Mouse (Mus musculus) hindbrain, embryonic 10.5 days (tissue): Measurements from ENCODE around the gene Pcnx2. TPM values are rescaled to one million over a fixed set of nuclear protein-coding genes. Genes with fewer than 3 reads are reported as not detected.

Experiments
- DNase-seq: peaks from one replicate; pipeline ENCODE4 v3.0.0-alpha.2; 2017; ENCODE audit warnings: low spot score
- H3K27ac ChIP-seq: fragments of 300-500 bp; sonication (generic); 2 replicates; pipeline ENCODE4 v1.5.1; 2016; ENCODE audit warnings: mild to moderate bottlenecking, moderate library complexity
- H3K27me3 ChIP-seq: fragments of 300-500 bp; sonication (generic); 2 replicates; pipeline ENCODE4 v1.6.1; 2016; ENCODE audit warnings: mild to moderate bottlenecking; ENCODE audit not compliant: poor library complexity, insufficient read depth, severe bottlenecking
- H3K36me3 ChIP-seq: fragments of 300-500 bp; sonication (generic); 2 replicates; pipeline ENCODE4 v1.6.1; 2016; ENCODE audit warnings: mild to moderate bottlenecking, moderate library complexity
- H3K4me1 ChIP-seq: fragments of 300-500 bp; sonication (generic); replicated peaks from 2 replicates; pipeline ENCODE4 v1.6.1; 2016; ENCODE audit warnings: mild to moderate bottlenecking
- H3K4me3 ChIP-seq: fragments of 300-500 bp; sonication (generic); 2 replicates; pipeline ENCODE4 v1.5.1; 2016; ENCODE audit warnings: mild to moderate bottlenecking, moderate library complexity
- H3K9me3 ChIP-seq: fragments of 300-500 bp; sonication (generic); 2 replicates; pipeline ENCODE4 v1.6.1; 2016; ENCODE audit warnings: mild to moderate bottlenecking, moderate library complexity
- WGBS: fragments of 180-500 bp; shearing (Covaris S2); methylation state at CpG from one replicate; pipeline ENCODE4 v1.1.7; 2016; 5-methylcytosine and 5-hydroxymethylcytosine counted together
- polyA plus RNA-seq: library from polyadenylated mRNA; unstranded; fragments of >200 nt; fragmentation: Nextera tagmentation; extraction: Ambion mirVana; gene quantifications from 2 replicates; pipeline ENCODE4 v1.2.1, GENCODE M21; 2016

Pcnx2 gene
- polyA plus RNA-seq, 1 experiment from 2014 or later = 0.52 TPM

- Histone ChIP-seq H3K4me1 (0 out of 2 replicates have a peak, but pooled peaks cover 3% of the 10 kb centered on the region), H3K27ac (no peak overlapping the region), H3K36me3 (no peaks in the 10 kb centered on the region), H3K9me3 (no peaks in the 10 kb centered on the region), H3K27me3 (no peaks in the 10 kb centered on the region), H3K4me3 (no peak overlapping the region)
- no peak for DNase-seq
- WGBS = 84% methylated on average over 2 of the region's 2 CpGs
Measured at GRCm38 (mm10) chr8:125795341-125795740, 102.8 kb downstream of the Pcnx2 start.

- Histone ChIP-seq H3K36me3 (no peaks in the 10 kb centered on the region), H3K27me3 (no peaks in the 10 kb centered on the region), H3K9me3 (no peaks in the 10 kb centered on the region), H3K4me3 (no peak overlapping the region), H3K4me1 (peaks cover 7% of the 10 kb centered on the region; the same call in 1 of the 2 replicates), H3K27ac (no peak overlapping the region)
- DNase-seq = no peak
- WGBS = 79% methylated on average over 9 of the region's 9 CpGs
Measured at GRCm38 (mm10) chr8:125792816-125793455, 105.2 kb downstream of the Pcnx2 start.

- Histone ChIP-seq H3K36me3 (no peaks in the 10 kb centered on the region), H3K27me3 (no peaks in the 10 kb centered on the region), H3K27ac (no peak overlapping the region), H3K9me3 (no peaks in the 10 kb centered on the region), H3K4me1 (peaks cover 12% of the 10 kb centered on the region), H3K4me3 (no peak overlapping the region)
- DNase-seq = no peak
- 87% methylated on average over 7 of the region's 7 CpGs for WGBS
Measured at GRCm38 (mm10) chr8:125786886-125787285, 111.2 kb downstream of the Pcnx2 start.

- Histone ChIP-seq H3K36me3 (no peaks in the 10 kb centered on the region), H3K27me3 (no peaks in the 10 kb centered on the region), H3K9me3 (no peaks in the 10 kb centered on the region), H3K4me1 (peaks cover 12% of the 10 kb centered on the region), H3K27ac (no peak overlapping the region), H3K4me3 (no peak overlapping the region)
- 55% methylated on average over 3 of the region's 3 CpGs for WGBS
- no peak for DNase-seq
Measured at GRCm38 (mm10) chr8:125782161-125782560, 116.0 kb downstream of the Pcnx2 start.

DNA sequence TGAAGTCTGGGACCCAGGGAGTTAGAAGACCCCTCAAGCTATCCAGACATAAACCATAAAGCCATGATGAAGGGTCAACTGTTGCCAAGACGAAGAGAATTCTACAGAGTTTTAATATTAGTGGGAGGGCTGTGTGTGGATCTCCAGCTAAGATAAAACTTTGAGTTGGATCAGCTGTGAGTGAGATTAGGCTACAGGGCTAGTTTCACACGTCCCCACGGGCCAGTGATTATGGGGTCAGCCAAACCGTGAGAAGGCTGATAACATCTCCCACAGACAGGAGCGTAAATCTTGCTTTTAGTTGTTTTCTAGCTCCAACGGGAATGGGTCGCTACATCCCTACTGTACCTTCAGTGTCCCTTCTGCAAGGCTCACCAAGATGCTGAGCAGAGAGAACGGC lies 118.5 kb downstream of the Pcnx2 start:
- no peak for DNase-seq
- no peak overlapping the region for H3K4me3 ChIP-seq
- peaks cover 12% of the 10 kb centered on the region for H3K4me1 ChIP-seq
- no peaks in the 10 kb centered on the region for H3K36me3 ChIP-seq
- no peaks in the 10 kb centered on the region for H3K9me3 ChIP-seq
- 83% methylated on average over 8 of the region's 8 CpGs for WGBS
- no peaks in the 10 kb centered on the region for H3K27me3 ChIP-seq
- no peak overlapping the region for H3K27ac ChIP-seq

DNA sequence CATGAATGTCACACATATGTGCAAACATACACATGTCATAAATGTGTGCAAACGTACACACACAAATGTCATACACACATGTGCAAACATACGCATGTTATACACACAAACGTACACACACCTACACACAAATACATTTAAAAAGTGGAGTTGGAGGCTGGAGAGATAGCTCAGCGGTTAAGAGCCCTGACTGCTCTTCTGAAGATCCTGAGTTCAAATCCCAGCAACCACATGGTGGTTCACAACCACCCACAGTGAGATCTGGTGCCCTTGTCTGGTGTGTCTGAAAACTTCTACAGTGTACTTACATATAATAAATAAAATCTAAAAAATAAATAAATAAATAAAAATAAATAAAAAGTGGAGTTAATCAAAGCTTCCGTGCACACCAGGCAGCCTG lies 119.2 kb downstream of the Pcnx2 start:
- no peak overlapping the region for H3K4me3 ChIP-seq
- H3K27ac ChIP-seq = no peak overlapping the region
- peaks cover 12% of the 10 kb centered on the region for H3K4me1 ChIP-seq
- no peaks in the 10 kb centered on the region for H3K9me3 ChIP-seq
- no peaks in the 10 kb centered on the region for H3K27me3 ChIP-seq
- DNase-seq = no peak
- no peaks in the 10 kb centered on the region for H3K36me3 ChIP-seq
- 95% methylated on average over 5 of the region's 5 CpGs for WGBS

DNA sequence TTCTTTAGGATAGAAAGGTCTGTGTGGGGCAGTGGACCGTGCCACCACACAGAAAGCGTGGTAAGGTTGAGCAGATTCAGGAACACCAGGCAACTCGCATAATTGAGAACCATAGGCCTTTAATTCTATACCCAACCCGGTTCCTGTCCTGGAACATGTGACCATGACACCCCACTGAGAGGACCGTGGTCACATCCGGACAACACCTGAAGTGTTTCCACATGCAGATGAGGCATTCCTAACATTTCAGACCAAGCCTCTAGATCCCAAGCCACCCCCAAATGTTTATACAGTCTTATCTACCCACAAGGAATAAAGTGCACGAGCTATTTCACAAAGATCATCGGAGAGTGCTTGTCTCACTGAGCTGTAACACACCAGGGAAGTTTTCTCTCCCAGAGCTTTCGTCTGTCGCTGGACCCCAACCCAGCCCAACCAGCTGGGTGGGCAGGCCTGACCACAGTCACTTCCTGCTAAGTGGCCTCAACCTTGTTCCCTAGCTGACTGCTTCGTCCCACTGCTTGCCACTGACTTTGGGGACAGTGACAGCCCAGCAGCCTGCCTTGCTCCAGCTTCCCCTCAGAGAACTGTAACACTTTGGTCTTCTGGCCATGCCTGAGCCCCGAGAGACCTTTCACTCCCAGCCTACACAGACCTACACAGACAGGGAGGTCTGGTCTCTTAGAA lies 120.5 kb downstream of the Pcnx2 start:
- Histone ChIP-seq H3K27me3 (0 out of 2 replicates have a peak, but pooled peaks cover 3% of the 10 kb centered on the region), H3K4me3 (no peak overlapping the region), H3K4me1 (peaks cover 24% of the 10 kb centered on the region), H3K27ac (no peak overlapping the region), H3K36me3 (no peaks in the 10 kb centered on the region), H3K9me3 (no peaks in the 10 kb centered on the region)
- DNase-seq = no peak
- 76% methylated on average over 12 of the region's 12 CpGs for WGBS

DNA sequence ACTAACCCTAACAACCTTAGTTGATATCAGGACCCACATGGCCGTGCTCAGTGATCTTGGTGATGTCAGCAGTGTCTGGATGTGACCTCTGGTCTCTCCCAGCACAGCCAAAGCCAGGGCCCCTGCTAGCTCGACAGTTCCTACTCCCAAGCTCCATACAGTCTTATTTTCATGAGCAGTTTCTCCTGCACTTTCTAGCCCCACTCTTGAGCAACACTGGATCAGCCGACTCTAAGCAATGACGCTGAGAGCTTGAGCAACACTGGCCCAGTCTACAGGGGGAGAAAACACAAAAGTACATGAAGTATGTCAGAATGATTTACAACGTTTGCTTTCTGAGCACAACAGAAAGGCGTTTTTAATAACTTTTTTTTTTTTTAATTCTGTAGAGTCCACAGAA lies 121.3 kb downstream of the Pcnx2 start:
- no peak for DNase-seq
- 83% methylated on average over 6 of the region's 6 CpGs for WGBS
- H3K9me3 ChIP-seq = no peaks in the 10 kb centered on the region
- H3K4me3 ChIP-seq = no peak overlapping the region
- H3K27ac ChIP-seq = no peak overlapping the region
- H3K27me3 ChIP-seq = 0 out of 2 replicates have a peak, but pooled peaks cover 3% of the 10 kb centered on the region
- H3K4me1 ChIP-seq = peaks cover 23% of the 10 kb centered on the region
- H3K36me3 ChIP-seq = no peaks in the 10 kb centered on the region

DNA sequence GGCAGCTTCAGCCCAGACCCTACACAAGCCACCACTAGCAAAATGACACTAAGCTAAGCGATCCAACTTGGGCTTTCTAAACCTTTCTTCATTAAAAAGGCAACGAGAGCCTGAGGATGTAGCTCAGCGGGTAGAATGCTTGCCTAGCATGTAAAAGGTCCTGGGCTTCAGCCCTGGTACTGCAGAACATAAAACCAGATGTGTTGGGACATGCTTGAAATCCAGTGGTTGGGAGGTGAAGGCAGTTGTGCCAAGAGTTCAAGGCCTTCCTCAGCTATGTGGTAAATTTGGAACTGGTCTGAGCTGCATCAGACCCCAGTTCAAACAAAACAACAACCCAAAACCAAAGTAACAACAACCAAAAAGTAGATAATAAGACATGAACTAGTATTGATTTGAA lies 121.8 kb downstream of the Pcnx2 start:
- no peaks in the 10 kb centered on the region for H3K36me3 ChIP-seq
- no peak for DNase-seq
- 0 out of 2 replicates have a peak, but pooled peaks cover 3% of the 10 kb centered on the region for H3K27me3 ChIP-seq
- no peak overlapping the region for H3K27ac ChIP-seq
- WGBS = 90% methylated on average over 3 of the region's 3 CpGs
- no peaks in the 10 kb centered on the region for H3K9me3 ChIP-seq
- no peak overlapping the region for H3K4me3 ChIP-seq
- peaks cover 22% of the 10 kb centered on the region for H3K4me1 ChIP-seq

- WGBS = 65% methylated on average over 3 of the region's 3 CpGs
- Histone ChIP-seq H3K27ac (no peak overlapping the region), H3K27me3 (0 out of 2 replicates have a peak, but pooled peaks cover 3% of the 10 kb centered on the region), H3K4me3 (no peak overlapping the region), H3K9me3 (no peaks in the 10 kb centered on the region), H3K36me3 (no peaks in the 10 kb centered on the region), H3K4me1 (peaks cover 18% of the 10 kb centered on the region)
- no peak for DNase-seq
Measured at GRCm38 (mm10) chr8:125775031-125775430, 123.1 kb downstream of the Pcnx2 start.

DNA sequence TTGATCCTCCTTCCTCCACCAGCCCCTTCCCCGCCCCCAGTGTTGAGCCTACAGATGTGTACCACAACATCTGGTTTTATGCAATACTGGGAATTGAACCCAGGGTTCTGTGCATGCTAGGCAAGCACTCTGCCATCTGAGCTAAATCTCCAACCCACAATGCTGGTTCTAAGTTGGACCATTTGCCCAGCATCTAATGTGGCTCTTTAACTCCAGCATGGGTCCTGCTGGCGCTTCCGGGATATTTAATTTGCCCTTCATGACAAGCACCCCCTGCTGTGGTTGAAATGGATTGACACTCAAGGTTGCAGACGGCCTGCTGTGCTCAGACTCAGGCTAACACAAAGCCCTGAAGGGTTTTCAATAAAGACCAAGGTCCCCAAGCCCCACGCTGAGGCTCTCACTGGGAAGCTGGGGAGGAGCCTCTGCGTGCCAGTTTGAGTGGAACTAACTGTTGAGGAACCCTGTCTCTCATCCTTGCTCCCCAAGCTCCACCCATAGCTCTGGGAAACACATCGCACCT lies 124.8 kb downstream of the Pcnx2 start:
- Histone ChIP-seq H3K27me3 (0 out of 2 replicates have a peak, but pooled peaks cover 3% of the 10 kb centered on the region), H3K4me3 (no peak overlapping the region), H3K27ac (no peak overlapping the region), H3K4me1 (peaks cover 18% of the 10 kb centered on the region), H3K9me3 (no peaks in the 10 kb centered on the region), H3K36me3 (no peaks in the 10 kb centered on the region)
- DNase-seq = no peak
- WGBS = 45% methylated on average over 7 of the region's 7 CpGs

GRCm38 (mm10) chr8:125772300-125772699 lies 125.8 kb downstream of the Pcnx2 start:
- Histone ChIP-seq H3K27ac (no peak overlapping the region), H3K4me3 (no peak overlapping the region), H3K4me1 (peaks cover 18% of the 10 kb centered on the region), H3K27me3 (0 out of 2 replicates have a peak, but pooled peaks cover 3% of the 10 kb centered on the region), H3K36me3 (no peaks in the 10 kb centered on the region), H3K9me3 (no peaks in the 10 kb centered on the region)
- WGBS = 48% methylated on average over 2 of the region's 2 CpGs
- no peak for DNase-seq

DNA sequence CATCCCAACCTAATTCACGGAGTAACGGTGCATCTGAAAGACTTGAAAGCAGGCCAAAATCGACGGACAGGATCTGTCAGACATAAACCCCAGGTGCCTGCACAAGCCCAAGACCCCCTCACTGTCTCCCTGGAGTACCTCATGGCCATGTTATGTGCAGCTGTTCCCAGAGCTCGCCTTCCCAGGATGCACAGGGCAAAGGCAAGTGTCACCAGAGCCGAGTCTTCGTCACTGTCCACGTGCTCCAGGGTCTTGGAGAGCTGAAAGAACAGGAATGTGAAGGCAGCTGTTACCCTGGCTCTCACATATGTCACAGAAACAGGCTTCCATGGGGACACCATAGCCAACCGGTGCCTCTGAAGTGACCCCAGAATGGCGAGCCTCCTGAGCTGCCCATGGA lies 130.0 kb downstream of the Pcnx2 start:
- Histone ChIP-seq H3K9me3 (0 out of 2 replicates have a peak, but pooled peaks cover 5% of the 10 kb centered on the region), H3K27ac (no peak overlapping the region), H3K27me3 (no peaks in the 10 kb centered on the region), H3K36me3 (no peaks in the 10 kb centered on the region), H3K4me1 (peaks cover 10% of the 10 kb centered on the region), H3K4me3 (no peak overlapping the region)
- DNase-seq = no peak
- WGBS = 91% methylated on average over 10 of the region's 10 CpGs
